Mouse (Mus musculus) liver, postnatal 0 days (tissue): ENCODE results near the gene Asah2.

Experiments
- CTCF ChIP-seq: sonication (generic); IDR thresholded peaks from 2 replicates; pipeline ENCODE4 v1.5.1; 2016; ENCODE audit warnings: antibody characterized with exemption, low read depth
- EP300 ChIP-seq: IDR thresholded peaks from 2 replicates; pipeline ENCODE4 v1.6.1; 2016; ENCODE audit warnings: antibody characterized with exemption, low read depth, mild to moderate bottlenecking

- TF ChIP-seq CTCF, result no peak
- no peak for TF ChIP-seq EP300
Measured at GRCm38 (mm10) chr19:32070340-32070739, 37.7 kb downstream of the Asah2 start.
